Mouse (Mus musculus) stomach, embryonic 16.5 days (tissue): Measurements from ENCODE around the gene Zfp609. TPM values are rescaled to one million over a fixed set of nuclear protein-coding genes. Genes with fewer than 3 reads are reported as not detected.

Experiments
- ATAC-seq: fragments of 200-750 bp; cut with Nextera tagmentation; 2 replicates; pipeline ENCODE4 v1.8.0; 2017; ENCODE audit warnings: moderate number of reproducible peaks, moderate TSS enrichment; ENCODE audit not compliant: insufficient read depth, low FRiP score
- H3K27ac ChIP-seq: fragments of 300-500 bp; sonication (generic); 2 replicates; pipeline ENCODE4 v1.5.1; 2014; ENCODE audit warnings: low read length
- H3K27me3 ChIP-seq: fragments of 300-500 bp; sonication (generic); 2 replicates; pipeline ENCODE4 v1.6.1; 2014; ENCODE audit warnings: low read length, control low read depth, mixed read lengths; ENCODE audit not compliant: control insufficient read depth, insufficient read depth
- H3K36me3 ChIP-seq: fragments of 300-500 bp; sonication (generic); 2 replicates; pipeline ENCODE4 v1.6.1; 2014; ENCODE audit warnings: low read length; ENCODE audit not compliant: control insufficient read depth, insufficient read depth
- H3K4me1 ChIP-seq: fragments of 300-500 bp; sonication (generic); 2 replicates; pipeline ENCODE4 v1.6.1; 2014; ENCODE audit warnings: low read length, control low read depth, mixed read lengths; ENCODE audit not compliant: control insufficient read depth, insufficient read depth
- H3K4me2 ChIP-seq: fragments of 300-500 bp; sonication (generic); 2 replicates; pipeline ENCODE4 v1.6.1; 2014; ENCODE audit warnings: low read depth, low read length, mixed read lengths
- H3K4me3 ChIP-seq: fragments of 300-500 bp; sonication (generic); replicated peaks from 2 replicates; pipeline ENCODE4 v1.5.1; 2014; ENCODE audit warnings: mild to moderate bottlenecking, low read length
- H3K9ac ChIP-seq: fragments of 300-500 bp; sonication (generic); 2 replicates; pipeline ENCODE4 v1.6.1; 2014; ENCODE audit warnings: low read length
- H3K9me3 ChIP-seq: fragments of 300-500 bp; sonication (generic); replicated peaks from 2 replicates; pipeline ENCODE4 v1.6.1; 2016; ENCODE audit warnings: low read length, control low read depth; ENCODE audit not compliant: control insufficient read depth
- WGBS: fragments of 180-500 bp; shearing (Covaris S2); extraction: QIAGEN DNeasy Blood & Tissue Kit; methylation state at CpG from one replicate; pipeline ENCODE4 v1.1.7; 2014; 5-methylcytosine and 5-hydroxymethylcytosine counted together
- polyA plus RNA-seq: library from polyadenylated mRNA; unstranded; fragments of >200 nt; fragmentation: Nextera tagmentation; extraction: Ambion mirVana; gene quantifications from 2 replicates; pipeline ENCODE4 v1.2.1, GENCODE M21; 2015

Zfp609 gene
- polyA plus RNA-seq, 1 experiment from 2014 or later, result 5.0 TPM

- H3K4me2 ChIP-seq, result no peak overlapping the region
- 90% methylated on average over 3 of the region's 3 CpGs for WGBS
- ATAC-seq, result no peak
These were observed 100.9 kb downstream of the Zfp609 start for GRCm38 (mm10) chr9:65726431-65726830.

GRCm38 (mm10) chr9:65725291-65725622, 102.1 kb downstream of the Zfp609 start:
- Histone ChIP-seq H3K27me3 (no peaks in the 10 kb centered on the region), H3K4me3 (no peak overlapping the region), H3K36me3 (no peaks in the 10 kb centered on the region), H3K9ac (no peak overlapping the region), H3K4me2 (no peak overlapping the region), H3K9me3 (no peaks in the 10 kb centered on the region), H3K4me1 (peaks cover 15% of the 10 kb centered on the region; the same call in 1 of the 2 replicates), H3K27ac (peak overlapping the region; percentile 54; the same call in 1 of the 2 replicates)
- WGBS, result 50% methylated on average over 4 of the region's 4 CpGs
- ATAC-seq, result no peak

More at GRCm38 (mm10) chr9:65726431-65726830, 100.9 kb downstream of the Zfp609 start:
- Histone ChIP-seq H3K36me3 (no peaks in the 10 kb centered on the region), H3K9ac (no peak overlapping the region), H3K9me3 (no peaks in the 10 kb centered on the region), H3K4me3 (no peak overlapping the region), H3K27me3 (no peaks in the 10 kb centered on the region), H3K27ac (no peak overlapping the region), H3K4me1 (peaks cover 15% of the 10 kb centered on the region; the same call in 1 of the 2 replicates)

GRCm38 (mm10) chr9:65724471-65725290, 102.7 kb downstream of the Zfp609 start:
- H3K4me2 ChIP-seq, result no peak overlapping the region
- WGBS, result 64% methylated on average over 8 of the region's 8 CpGs

DNA sequence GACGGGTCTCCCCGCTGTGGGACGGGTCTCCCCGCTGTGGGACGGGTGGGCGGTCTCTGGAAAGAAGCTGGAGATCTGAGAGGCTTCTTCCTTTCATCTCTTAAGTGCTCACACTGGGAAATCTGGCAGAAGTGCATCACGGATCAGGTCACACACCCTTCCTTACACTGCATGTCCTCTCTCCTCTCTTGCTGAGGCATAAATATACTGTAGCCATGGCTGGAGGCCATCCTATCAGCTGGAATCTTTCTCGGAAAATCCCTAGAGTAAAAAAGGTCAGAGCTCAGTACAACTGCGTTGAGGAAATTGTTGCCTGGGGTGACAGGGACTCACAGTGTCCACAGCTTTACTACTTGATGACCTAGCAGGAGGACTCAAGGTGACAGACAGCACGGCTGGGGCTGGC, 106.2 kb downstream of the Zfp609 start:
- no peaks in the 10 kb centered on the region for H3K27me3 ChIP-seq
- H3K4me2 ChIP-seq, result no peak overlapping the region
- no peak for ATAC-seq
- no peak overlapping the region for H3K4me3 ChIP-seq
- whole genome bisulfite sequencing, result 53% methylated on average over 10 of the region's 10 CpGs
- peak overlapping the region; percentile 30; the same call in 1 of the 2 replicates for H3K27ac ChIP-seq
- no peaks in the 10 kb centered on the region for H3K9me3 ChIP-seq
- H3K36me3 ChIP-seq, result no peaks in the 10 kb centered on the region
- no peak overlapping the region for H3K9ac ChIP-seq
- peaks cover 15% of the 10 kb centered on the region; the same call in 1 of the 2 replicates for H3K4me1 ChIP-seq

More at GRCm38 (mm10) chr9:65724471-65725290, 102.7 kb downstream of the Zfp609 start:
- Histone ChIP-seq H3K4me3 (no peak overlapping the region), H3K4me1 (peaks cover 15% of the 10 kb centered on the region; the same call in 1 of the 2 replicates), H3K27ac (peak overlapping the region; percentile 54; the same call in 1 of the 2 replicates), H3K9ac (no peak overlapping the region), H3K9me3 (no peaks in the 10 kb centered on the region), H3K27me3 (no peaks in the 10 kb centered on the region), H3K36me3 (no peaks in the 10 kb centered on the region)
- ATAC-seq, result no peak

- no peak overlapping the region for H3K4me3 ChIP-seq
- ATAC-seq, result no peak
- H3K4me1 ChIP-seq, result peaks cover 7% of the 10 kb centered on the region; the same call in 1 of the 2 replicates
- no peak overlapping the region for H3K27ac ChIP-seq
- no peaks in the 10 kb centered on the region for H3K9me3 ChIP-seq
- H3K4me2 ChIP-seq, result no peak overlapping the region
- no peak overlapping the region for H3K9ac ChIP-seq
- H3K27me3 ChIP-seq, result no peaks in the 10 kb centered on the region
- H3K36me3 ChIP-seq, result no peaks in the 10 kb centered on the region
- WGBS, result 93% methylated on average over 5 of the region's 5 CpGs
These were observed 109.2 kb downstream of the Zfp609 start for GRCm38 (mm10) chr9:65718195-65718594.

- H3K4me3 ChIP-seq, result no peak overlapping the region
- H3K9me3 ChIP-seq, result no peaks in the 10 kb centered on the region
- H3K4me1 ChIP-seq, result no peaks in the 10 kb centered on the region
- ATAC-seq, result no peak
- peaks cover 7% of the 10 kb centered on the region for H3K36me3 ChIP-seq
- 88% methylated on average over 24 of the region's 24 CpGs for WGBS
- no peak overlapping the region for H3K27ac ChIP-seq
- no peaks in the 10 kb centered on the region for H3K27me3 ChIP-seq
- H3K4me2 ChIP-seq, result no peak overlapping the region
- H3K9ac ChIP-seq, result no peak overlapping the region
These were observed 123.3 kb downstream of the Zfp609 start for GRCm38 (mm10) chr9:65703926-65704595.

- no peaks in the 10 kb centered on the region for H3K27me3 ChIP-seq
- H3K4me1 ChIP-seq, result no peaks in the 10 kb centered on the region
- H3K4me3 ChIP-seq, result no peak overlapping the region
- no peak overlapping the region for H3K9ac ChIP-seq
- peaks cover 7% of the 10 kb centered on the region for H3K36me3 ChIP-seq
- WGBS, result 92% methylated on average over 7 of the region's 7 CpGs
- no peak overlapping the region for H3K27ac ChIP-seq
- ATAC-seq, result no peak
- H3K9me3 ChIP-seq, result no peaks in the 10 kb centered on the region
- no peak overlapping the region for H3K4me2 ChIP-seq
These were observed 124.1 kb downstream of the Zfp609 start for GRCm38 (mm10) chr9:65703241-65703640.

DNA sequence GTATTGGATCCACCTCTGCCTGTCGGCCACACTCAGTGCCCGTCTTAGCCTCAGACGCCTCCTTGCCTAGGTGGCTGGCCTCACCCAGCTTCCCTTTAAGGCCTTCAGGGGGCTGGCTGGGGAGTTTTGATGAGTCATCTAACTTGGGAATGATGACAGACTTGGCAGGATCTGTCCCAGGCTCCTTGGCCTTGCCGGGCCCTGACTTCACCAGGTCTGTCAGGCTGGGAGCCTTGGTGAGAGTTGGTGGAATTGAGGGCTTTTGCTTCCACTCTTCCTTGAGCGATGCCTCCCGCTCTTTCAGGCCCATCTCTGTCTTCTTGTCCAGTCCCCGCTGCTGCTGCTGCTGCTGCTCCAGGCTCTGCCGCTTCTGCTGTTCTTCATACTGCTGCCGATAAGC, 125.1 kb downstream of the Zfp609 start:
- 91% methylated on average over 9 of the region's 9 CpGs for WGBS
- peaks cover 7% of the 10 kb centered on the region for H3K36me3 ChIP-seq
- ATAC-seq, result no peak

GRCm38 (mm10) chr9:65700504-65700903, 126.9 kb downstream of the Zfp609 start:
- no peaks in the 10 kb centered on the region for H3K4me1 ChIP-seq
- peaks cover 7% of the 10 kb centered on the region; the same call in 1 of the 2 replicates for H3K36me3 ChIP-seq
- H3K9me3 ChIP-seq, result no peaks in the 10 kb centered on the region
- no peak overlapping the region for H3K9ac ChIP-seq
- no peak overlapping the region for H3K27ac ChIP-seq
- no peak overlapping the region for H3K4me3 ChIP-seq
- ATAC-seq, result no peak
- no peaks in the 10 kb centered on the region for H3K27me3 ChIP-seq
- 85% methylated on average over 6 of the region's 6 CpGs for WGBS
- H3K4me2 ChIP-seq, result no peak overlapping the region

More for the DNA sequence above, 125.1 kb downstream of the Zfp609 start:
- Histone ChIP-seq H3K27ac (no peak overlapping the region), H3K4me2 (no peak overlapping the region), H3K9me3 (no peaks in the 10 kb centered on the region), H3K4me1 (no peaks in the 10 kb centered on the region), H3K4me3 (no peak overlapping the region), H3K27me3 (no peaks in the 10 kb centered on the region), H3K9ac (no peak overlapping the region)
